ENCODE assay signal across 24 mouse cellular contexts in genomic region chr17:26900916-26901315, GRCm38 (mm10). TPM values are rescaled to one million over a fixed set of nuclear protein-coding genes. Genes with fewer than 3 reads are reported as not detected.
DNase-seq lines count a peak whose midpoint lies in the region.
"Had no signal": no experiment of that assay in that cellular context is flagged by ENCODE, and none has a peak within 500 bp of the region (broad histone marks: within the 10 kb centered on the region; RNA-seq: fewer than 3 reads in every experiment).

No protein-coding gene starts in this region.

- H3K4me1 ChIP-seq in heart, embryonic 10.5 days: peaks cover 18% of the 10 kb centered on the region
- H3K4me1 ChIP-seq: embryonic facial prominence, embryonic 10.5 days; embryonic facial prominence, embryonic 12.5 days; forebrain, embryonic 12.5 days had no signal

- H3K36me3 ChIP-seq in heart, embryonic 10.5 days: no peaks in the 10 kb centered on the region
- H3K36me3 ChIP-seq: embryonic facial prominence, embryonic 10.5 days; embryonic facial prominence, embryonic 12.5 days; forebrain, embryonic 10.5 days; forebrain, embryonic 12.5 days; G1E had no signal

- no peak overlapping the region for H3K4me3 ChIP-seq in heart, embryonic 10.5 days
- H3K4me3 ChIP-seq: embryonic facial prominence, embryonic 10.5 days; embryonic facial prominence, embryonic 12.5 days; forebrain, embryonic 10.5 days; forebrain, embryonic 12.5 days had no signal

- H3K27me3 ChIP-seq in heart, embryonic 10.5 days (ENCODE audit: insufficient read depth, poor library complexity, severe bottlenecking): no peaks in the 10 kb centered on the region
- H3K27me3 ChIP-seq: CH12.LX had no signal

- H3K9me3 ChIP-seq in heart, embryonic 10.5 days: no peaks in the 10 kb centered on the region
- H3K9me3 ChIP-seq: embryonic facial prominence, embryonic 10.5 days; embryonic facial prominence, embryonic 12.5 days; forebrain, embryonic 12.5 days; G1E had no signal

- no peak overlapping the region for H3K27ac ChIP-seq in heart, embryonic 10.5 days
- H3K27ac ChIP-seq: embryonic facial prominence, embryonic 10.5 days; embryonic facial prominence, embryonic 12.5 days; forebrain, embryonic 10.5 days; forebrain, embryonic 12.5 days had no signal

- peak; percentile 76 for DNase-seq in 3T3-L1 (ENCODE audit: low read depth, low spot score)
- peak; percentile 84 for DNase-seq in NIH3T3 (ENCODE audit: low read depth)
- peak; percentile 69 for DNase-seq in fibroblast of lung, adult 2 months (ENCODE audit: low read depth)
- no peak for DNase-seq in heart, embryonic 10.5 days (ENCODE audit: low spot score)
- DNase-seq in urinary bladder, adult 2 months (ENCODE audit: low spot score): no peak
- DNase-seq: adrenal gland, adult 8-10 months; adrenal gland, postnatal 14 days; adrenal gland, postnatal 36 days; cerebellum, adult 11-12 months; cerebellum, adult 2 months; cerebellum, adult 9-10 months; cerebellum, postnatal 10 days; cerebellum, postnatal 25 days had no signal

- 82% methylated on average over 6 of the region's 6 CpGs for WGBS in heart, embryonic 10.5 days

RNA-seq across cellular contexts. Expression of gene Kifc5b, which starts 16.0 kb away (rescaled TPM):
- polyA plus RNA-seq in heart, embryonic 10.5 days (2016; fragmentation: Nextera tagmentation; extraction: Ambion mirVana): 6.7 and 8.3 TPM in 2 replicates
- polyA plus RNA-seq in urinary bladder, adult 2 months (2012; rRNA removed): 1.7 and 1.8 TPM in 2 replicates

RNA-seq across cellular contexts. Expression of gene Phf1, which starts 31.9 kb away (rescaled TPM):
- polyA plus RNA-seq in heart, embryonic 10.5 days (2016; fragmentation: Nextera tagmentation; extraction: Ambion mirVana): 6.0 and 7.3 TPM in 2 replicates
- 51.2 and 65.3 TPM in 2 replicates for polyA plus RNA-seq in urinary bladder, adult 2 months (2012; rRNA removed)

RNA-seq across cellular contexts. Expression of gene Cuta, which starts 38.5 kb away (rescaled TPM):
- polyA plus RNA-seq in heart, embryonic 10.5 days (2016; fragmentation: Nextera tagmentation; extraction: Ambion mirVana): 155 and 167 TPM in 2 replicates
- 122 and 145 TPM in 2 replicates for polyA plus RNA-seq in urinary bladder, adult 2 months (2012; rRNA removed)

RNA-seq across cellular contexts. Expression of gene Syngap1, which starts 40.1 kb away (rescaled TPM):
- polyA plus RNA-seq in heart, embryonic 10.5 days (2016; fragmentation: Nextera tagmentation; extraction: Ambion mirVana): 0.86 and 1.6 TPM in 2 replicates
- polyA plus RNA-seq in urinary bladder, adult 2 months (2012; rRNA removed): 22.1 and 32.4 TPM in 2 replicates
- polyA plus RNA-seq: CD4-positive, CD25-positive, alpha-beta regulatory T cell, adult 4 months had no signal

RNA-seq across cellular contexts. Expression of gene Nkx2-5, which starts 56.1 kb away (rescaled TPM):
- 146 and 189 TPM in 2 replicates for polyA plus RNA-seq in heart, embryonic 10.5 days (2016; fragmentation: Nextera tagmentation; extraction: Ambion mirVana)
- not detected in 2 replicates for polyA plus RNA-seq in urinary bladder, adult 2 months (2012; rRNA removed)
- polyA plus RNA-seq: CD4-positive, CD25-positive, alpha-beta regulatory T cell, adult 4 months; cerebellum, adult 2 months; cortical plate, adult 2 months; forebrain, embryonic 10.5 days; forebrain, embryonic 12.5 days; forebrain, embryonic 14.5 days; forebrain, embryonic 16.5 days; frontal cortex, adult 2 months; G1E had no signal

Comparison
In these comparisons a context has a peak if more than half of its experiments do, and no peak if none do; other contexts are left out.
1. DNase-seq: peak in 3T3-L1 (single experiment), NIH3T3 (single experiment) and fibroblast of lung, adult 2 months (single experiment); none in heart, embryonic 10.5 days (single experiment) and urinary bladder, adult 2 months (single experiment).